23 mouse cellular contexts compared by ENCODE assay signal in genomic region chr7:89326202-89326601, GRCm38 (mm10).
DNase-seq lines count a peak whose midpoint lies in the region; ATAC-seq and TF ChIP-seq lines count a peak whose summit lies in the region.
"Had no signal": no experiment of that assay in that cellular context is flagged by ENCODE, and none has a peak within 500 bp of the region (broad histone marks: within the 10 kb centered on the region; RNA-seq: fewer than 3 reads in every experiment).

No protein-coding gene starts in this region.

- no peak for DNase-seq in kidney, postnatal 0 days (ENCODE audit: low spot score)
- no peak for DNase-seq in kidney, postnatal 14 days
- DNase-seq in layer of hippocampus, adult 11-12 months (ENCODE audit: low spot score) = no peak
- no peak for DNase-seq in yolk sac, embryonic 10.5 days (ENCODE audit: low spot score)
- DNase-seq in spleen, adult 12 weeks (ENCODE audit: low spot score) = no peak
- DNase-seq: adrenal gland, postnatal 36 days; B cell, adult 2 months; cerebellum, adult 11 months; cerebellum, adult 9-11 months; gastrocnemius, postnatal 14 days; heart, adult 2 months; lung, adult 2 months; lung, postnatal 14 days had no signal

- no peak for ATAC-seq in kidney, postnatal 0 days (replicated peaks; ENCODE audit: low FRiP score, low read depth)
- peak; percentile 48 for ATAC-seq in granulocyte monocyte progenitor cell, adult 5-6 weeks (replicated peaks; ENCODE audit: poor library complexity, severe bottlenecking)
- 0 out of 2 replicates have a peak, but pooled peaks have one; percentile 31 for ATAC-seq in liver, embryonic 15.5 days (ENCODE audit: insufficient read depth)
- ATAC-seq in megakaryocyte-erythroid progenitor cell, adult 5-6 weeks (replicated peaks; ENCODE audit: low FRiP score, low TSS enrichment, poor library complexity, severe bottlenecking) = peak; percentile 93
- ATAC-seq: forebrain, embryonic 16.5 days had no signal

- peaks cover 6% of the 10 kb centered on the region; the same call in 1 of the 2 replicates for H3K4me1 ChIP-seq in kidney, postnatal 0 days (replicated peaks; ENCODE audit: insufficient read depth, low read length)
- peaks cover 12% of the 10 kb centered on the region for H3K4me1 ChIP-seq in liver, embryonic 15.5 days (replicated peaks)
- H3K4me1 ChIP-seq: embryonic facial prominence, embryonic 10.5 days; hindbrain, embryonic 15.5 days had no signal

- TF ChIP-seq CTCF in kidney, postnatal 0 days (IDR thresholded peaks at IDR 0.05; ENCODE audit: low read depth) = no peak

- 0 out of 2 replicates have a peak overlapping the region, but pooled peaks have one; percentile 25 for H3K27ac ChIP-seq in kidney, postnatal 0 days
- H3K27ac ChIP-seq in liver, embryonic 15.5 days (replicated peaks) = 0 out of 2 replicates have a peak overlapping the region, but pooled peaks have one; percentile 1
- H3K27ac ChIP-seq: embryonic facial prominence, embryonic 10.5 days; heart, adult 2 months; heart, embryonic 15.5 days; hindbrain, embryonic 15.5 days; layer of hippocampus, adult 2 months; midbrain, embryonic 10.5 days had no signal

- H3K4me3 ChIP-seq in kidney, postnatal 0 days (replicated peaks; ENCODE audit: low read depth, low read length) = no peak overlapping the region
- no peak overlapping the region for H3K4me3 ChIP-seq in liver, embryonic 15.5 days (replicated peaks)
- H3K4me3 ChIP-seq: embryonic facial prominence, embryonic 10.5 days; heart, adult 2 months; heart, embryonic 15.5 days; hindbrain, embryonic 15.5 days; layer of hippocampus, adult 2 months; midbrain, embryonic 10.5 days had no signal

- no peak overlapping the region for H3K4me2 ChIP-seq in kidney, postnatal 0 days (ENCODE audit: low read length)
- peak overlapping the region; percentile 25; the same call in 1 of the 2 replicates for H3K4me2 ChIP-seq in liver, embryonic 15.5 days
- H3K4me2 ChIP-seq: heart, embryonic 15.5 days; hindbrain, embryonic 15.5 days had no signal

- H3K36me3 ChIP-seq in kidney, postnatal 0 days (ENCODE audit: insufficient read depth, low read length) = no peaks in the 10 kb centered on the region
- no peaks in the 10 kb centered on the region for H3K36me3 ChIP-seq in liver, embryonic 15.5 days (replicated peaks)
- H3K36me3 ChIP-seq: heart, embryonic 15.5 days; hindbrain, embryonic 15.5 days; midbrain, embryonic 10.5 days had no signal

- H3K27me3 ChIP-seq in kidney, postnatal 0 days (ENCODE audit: insufficient read depth, low read length) = no peaks in the 10 kb centered on the region
- H3K27me3 ChIP-seq in liver, embryonic 15.5 days = no peaks in the 10 kb centered on the region
- H3K27me3 ChIP-seq: CH12.LX; heart, embryonic 15.5 days; hindbrain, embryonic 15.5 days had no signal

- 76% methylated on average over 5 of the region's 5 CpGs for WGBS in kidney, postnatal 0 days
- 13% methylated on average over 5 of the region's 5 CpGs for whole genome bisulfite sequencing in liver, embryonic 15.5 days (ENCODE audit: insufficient replicate concordance)

- H3K9me3 ChIP-seq in kidney, postnatal 0 days (replicated peaks; ENCODE audit: low read length) = no peaks in the 10 kb centered on the region
- H3K9me3 ChIP-seq in liver, embryonic 15.5 days (replicated peaks) = no peaks in the 10 kb centered on the region
- H3K9me3 ChIP-seq: embryonic facial prominence, embryonic 10.5 days; heart, embryonic 15.5 days; hindbrain, embryonic 15.5 days; midbrain, embryonic 10.5 days had no signal

- H3K9ac ChIP-seq in kidney, postnatal 0 days (ENCODE audit: low read depth, low read length) = no peak overlapping the region
- no peak overlapping the region for H3K9ac ChIP-seq in liver, embryonic 15.5 days
- H3K9ac ChIP-seq: heart, embryonic 15.5 days; hindbrain, embryonic 15.5 days had no signal
